Mouse (Mus musculus) bone marrow macrophage, adult 2 months (primary cell): ENCODE results near the gene Pex6.
A peak's percentile ranks its signal among the peaks of the same experiment; 100 is the strongest.

ENCODE experiments used
- CTCF ChIP-seq: IDR thresholded peaks from 2 replicates; pipeline ENCODE4 v1.5.1; 2012; ENCODE audit warnings: low read depth, mild to moderate bottlenecking, low read length, moderate library complexity
- POLR2A ChIP-seq: IDR thresholded peaks from 2 replicates; pipeline ENCODE4 v1.6.1; 2012; ENCODE audit warnings: mild to moderate bottlenecking, low read depth, low read length, borderline replicate concordance

- TF ChIP-seq CTCF, result 0 out of 2 replicates have a peak, but pooled peaks have one; percentile 13
- TF ChIP-seq POLR2A, result no peak
Observed at GRCm38 (mm10) chr17:46710959-46711597, at the start of gene Pex6.
